Mouse (Mus musculus): ENCODE data around the gene Gm28051. TPM values are rescaled to one million over a fixed set of nuclear protein-coding genes. Genes with fewer than 3 reads are reported as not detected.
A peak's percentile ranks its signal among the peaks of the same experiment; 100 is the strongest.

Gene Gm28051
- polyA plus RNA-seq (2012; rRNA removed), result not detected in 2 replicates

DNA sequence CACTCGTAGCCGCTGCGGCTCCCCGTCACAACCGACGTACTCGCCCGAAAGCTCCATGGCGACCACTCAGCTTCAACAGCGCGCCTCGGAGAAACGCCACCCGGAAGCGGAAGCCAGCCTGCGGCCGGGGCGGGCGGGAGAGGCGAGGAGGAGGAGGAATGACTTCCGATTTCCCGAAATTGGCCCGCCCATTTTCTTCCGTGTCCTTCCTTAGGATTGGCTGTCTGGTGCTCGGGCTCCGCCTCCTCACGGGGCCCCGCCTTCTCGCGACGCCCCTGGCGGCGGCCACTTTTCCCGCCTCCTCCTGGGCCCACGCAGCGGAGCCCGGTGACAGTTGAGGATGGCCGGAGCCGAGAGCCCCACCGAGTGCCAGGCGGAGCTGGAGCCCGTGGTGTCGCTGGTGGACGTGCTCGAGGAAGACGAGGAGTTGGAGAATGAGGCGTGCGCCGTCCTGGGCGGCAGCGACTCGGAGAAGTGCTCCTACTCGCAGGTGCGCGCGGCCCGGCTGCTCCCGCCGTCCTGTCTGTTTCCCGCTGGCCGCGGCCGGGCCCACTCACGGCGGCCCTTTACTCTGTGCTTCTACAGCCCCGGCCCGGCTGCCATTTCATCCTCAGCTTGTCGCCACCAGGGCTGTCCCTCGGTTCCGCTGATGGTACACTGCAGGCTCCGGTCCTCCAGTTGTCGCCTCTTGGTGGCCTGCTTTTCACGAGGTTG lies at the start of gene Gm28051, which contains the start of the genes Gon7 and Ubr7:
Gene Gm28051, minus strand, starts transcription at position 77 of the 714 bp plus-strand sequence.
Gene Gon7, minus strand, starts transcription at position 115 of the 714 bp plus-strand sequence.
Gene Ubr7, plus strand, starts transcription at position 279 of the 714 bp plus-strand sequence.
- TF ChIP-seq POLR2A (IDR thresholded peaks at IDR 0.05; ENCODE audit: extremely low read depth, insufficient read depth, low read length), result no peak; the same call in 1 of the 2 replicates
- TF ChIP-seq CTCF (IDR thresholded peaks at IDR 0.05; ENCODE audit: extremely low read depth, insufficient read depth, low read length), result no peak
- Histone ChIP-seq H3K27ac (ENCODE audit: insufficient read depth, low read length) (peak within 1 kb of the TSS; percentile 53), H3K4me1 (ENCODE audit: control insufficient read depth, insufficient read depth, low read length) (no peaks in the 10 kb centered on the region; the same call in 1 of the 2 replicates), H3K4me3 (ENCODE audit: insufficient read depth, low read length) (peak within 1 kb of the TSS; percentile 91)

GRCm38 (mm10) chr12:102799528-102799927 lies 42.0 kb upstream of the Gm28051 start:
- Histone ChIP-seq H3K27ac (ENCODE audit: insufficient read depth, low read length) (no peak overlapping the region), H3K4me3 (ENCODE audit: insufficient read depth, low read length) (no peak overlapping the region), H3K4me1 (ENCODE audit: control insufficient read depth, insufficient read depth, low read length) (no peaks in the 10 kb centered on the region)
- TF ChIP-seq POLR2A (IDR thresholded peaks at IDR 0.05; ENCODE audit: extremely low read depth, insufficient read depth, low read length) (no peak), CTCF (IDR thresholded peaks at IDR 0.05; ENCODE audit: extremely low read depth, insufficient read depth, low read length) (no peak)

- no peak overlapping the region for H3K27ac ChIP-seq (ENCODE audit: insufficient read depth, low read length)
- no peak overlapping the region for H3K4me3 ChIP-seq (ENCODE audit: insufficient read depth, low read length)
- H3K4me1 ChIP-seq (ENCODE audit: control insufficient read depth, insufficient read depth, low read length), result peaks cover 2% of the 10 kb centered on the region; the same call in 1 of the 2 replicates
- no peak for TF ChIP-seq CTCF (IDR thresholded peaks at IDR 0.05; ENCODE audit: extremely low read depth, insufficient read depth, low read length)
- no peak for TF ChIP-seq POLR2A (IDR thresholded peaks at IDR 0.05; ENCODE audit: extremely low read depth, insufficient read depth, low read length)
Observed at GRCm38 (mm10) chr12:102787927-102788326, 30.4 kb upstream of the Gm28051 start.

DNA sequence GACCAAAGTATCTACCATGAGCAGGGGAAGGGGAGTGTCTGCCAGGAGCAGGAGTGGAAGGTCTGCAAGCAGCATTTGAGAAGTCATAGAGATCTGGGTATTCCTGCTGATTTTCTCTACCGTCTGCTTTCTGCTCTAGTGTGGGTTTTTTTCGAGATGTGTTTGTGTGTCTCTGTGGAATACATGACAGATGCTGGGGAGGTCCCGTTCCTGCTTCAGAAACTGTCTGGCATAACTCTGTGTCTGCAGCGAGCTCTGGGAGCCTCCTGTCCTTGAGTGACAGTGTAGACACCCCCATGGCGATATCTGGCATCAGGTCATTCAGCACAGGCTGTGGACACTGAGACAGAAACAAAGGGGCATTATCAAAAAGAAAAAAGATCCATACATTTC lies 28.0 kb upstream of the Gm28051 start:
- no peak for TF ChIP-seq CTCF (IDR thresholded peaks at IDR 0.05; ENCODE audit: extremely low read depth, insufficient read depth, low read length)
- TF ChIP-seq POLR2A (IDR thresholded peaks at IDR 0.05; ENCODE audit: extremely low read depth, insufficient read depth, low read length), result no peak
- Histone ChIP-seq H3K4me3 (ENCODE audit: insufficient read depth, low read length) (no peak overlapping the region), H3K4me1 (ENCODE audit: control insufficient read depth, insufficient read depth, low read length) (peaks cover 2% of the 10 kb centered on the region; the same call in 1 of the 2 replicates), H3K27ac (ENCODE audit: insufficient read depth, low read length) (no peak overlapping the region)

DNA sequence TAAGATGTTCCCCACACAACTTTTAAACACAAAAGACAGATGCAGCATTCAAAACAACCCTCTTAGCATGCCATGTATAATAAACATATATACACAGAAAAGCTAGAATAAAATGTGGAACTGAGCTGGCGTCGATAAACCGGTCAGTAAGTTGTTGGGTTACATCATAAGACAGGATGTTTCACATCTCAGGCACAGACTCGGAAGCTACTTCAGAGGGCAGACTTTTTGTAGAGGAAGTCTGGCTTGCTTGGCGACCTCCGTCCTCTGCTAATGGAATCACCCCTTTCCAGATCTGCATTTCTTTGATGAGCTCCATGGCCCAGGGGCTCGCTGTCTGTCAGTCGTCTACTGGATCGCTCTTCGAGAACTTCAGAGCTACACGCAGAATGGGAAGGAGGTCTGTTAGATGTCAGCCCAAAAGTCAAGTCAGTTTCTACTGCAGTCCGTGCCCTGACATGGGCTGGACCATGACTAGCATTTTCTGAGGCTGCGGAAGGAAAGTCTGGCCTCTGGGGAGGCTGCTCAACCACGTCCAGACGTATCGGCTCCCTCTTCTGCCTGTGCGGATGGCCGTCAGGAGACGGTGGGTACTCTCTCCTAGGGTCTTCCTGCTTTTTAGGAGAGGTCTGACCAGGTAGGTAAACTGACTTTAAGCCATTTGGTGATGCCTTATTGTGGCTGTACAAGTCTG lies 27.5 kb upstream of the Gm28051 start:
- Histone ChIP-seq H3K4me1 (ENCODE audit: control insufficient read depth, insufficient read depth, low read length) (no peaks in the 10 kb centered on the region), H3K4me3 (ENCODE audit: insufficient read depth, low read length) (no peak overlapping the region), H3K27ac (ENCODE audit: insufficient read depth, low read length) (no peak overlapping the region)
- TF ChIP-seq CTCF (IDR thresholded peaks at IDR 0.05; ENCODE audit: extremely low read depth, insufficient read depth, low read length) (no peak), POLR2A (IDR thresholded peaks at IDR 0.05; ENCODE audit: extremely low read depth, insufficient read depth, low read length) (no peak)

DNA sequence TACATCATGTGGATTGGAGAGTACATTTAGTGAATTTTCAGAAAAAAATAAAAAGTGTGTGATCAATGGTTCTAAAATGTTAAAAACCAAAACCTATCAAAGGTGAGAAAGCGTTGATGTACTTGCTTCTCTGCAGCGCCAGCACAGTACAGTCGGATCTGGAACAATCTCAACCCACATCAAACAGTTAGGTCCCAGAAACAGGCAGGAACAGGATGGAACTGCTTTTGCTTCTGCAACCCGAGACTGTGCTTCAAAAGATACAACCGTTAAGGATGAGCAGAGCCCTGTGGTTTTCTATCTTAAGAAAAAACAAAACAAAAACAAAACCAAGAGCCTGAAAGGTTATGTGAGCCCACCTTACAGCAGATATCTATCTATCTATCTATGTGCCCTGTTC lies 25.3 kb upstream of the Gm28051 start:
- Histone ChIP-seq H3K4me3 (ENCODE audit: insufficient read depth, low read length) (no peak overlapping the region), H3K4me1 (ENCODE audit: control insufficient read depth, insufficient read depth, low read length) (no peaks in the 10 kb centered on the region), H3K27ac (ENCODE audit: insufficient read depth, low read length) (no peak overlapping the region)
- TF ChIP-seq CTCF (IDR thresholded peaks at IDR 0.05; ENCODE audit: extremely low read depth, insufficient read depth, low read length) (no peak), POLR2A (IDR thresholded peaks at IDR 0.05; ENCODE audit: extremely low read depth, insufficient read depth, low read length) (no peak)

DNA sequence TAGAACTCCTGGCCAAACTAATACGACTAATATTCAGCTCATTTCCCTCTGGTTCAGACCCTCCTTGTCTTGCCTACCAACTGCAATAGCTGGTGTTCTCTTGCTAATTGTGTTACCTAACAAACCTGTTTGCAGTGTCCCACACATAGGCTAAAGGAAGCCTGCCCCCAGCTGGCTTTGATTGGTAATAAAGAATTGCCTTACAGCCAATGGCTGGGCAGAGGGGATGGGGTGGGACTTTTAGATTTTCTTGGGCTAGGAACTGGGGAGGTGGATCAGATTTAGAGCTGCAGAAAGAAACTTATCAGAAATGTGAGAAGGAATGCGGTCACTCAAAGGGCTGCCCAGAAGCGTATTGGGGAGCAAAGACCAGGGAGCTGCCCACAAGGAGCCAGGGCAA lies 21.9 kb upstream of the Gm28051 start:
- no peak overlapping the region for H3K27ac ChIP-seq (ENCODE audit: insufficient read depth, low read length)
- no peaks in the 10 kb centered on the region for H3K4me1 ChIP-seq (ENCODE audit: control insufficient read depth, insufficient read depth, low read length)
- no peak overlapping the region for H3K4me3 ChIP-seq (ENCODE audit: insufficient read depth, low read length)
- no peak for TF ChIP-seq POLR2A (IDR thresholded peaks at IDR 0.05; ENCODE audit: extremely low read depth, insufficient read depth, low read length)
- TF ChIP-seq CTCF (IDR thresholded peaks at IDR 0.05; ENCODE audit: extremely low read depth, insufficient read depth, low read length), result 0 out of 2 replicates have a peak, but pooled peaks have one; percentile 7

- TF ChIP-seq POLR2A (IDR thresholded peaks at IDR 0.05; ENCODE audit: extremely low read depth, insufficient read depth, low read length) (no peak), CTCF (IDR thresholded peaks at IDR 0.05; ENCODE audit: extremely low read depth, insufficient read depth, low read length) (no peak)
- Histone ChIP-seq H3K4me3 (ENCODE audit: insufficient read depth, low read length) (no peak overlapping the region), H3K27ac (ENCODE audit: insufficient read depth, low read length) (no peak overlapping the region)
Observed at GRCm38 (mm10) chr12:102778151-102778550, 20.6 kb upstream of the Gm28051 start.

DNA sequence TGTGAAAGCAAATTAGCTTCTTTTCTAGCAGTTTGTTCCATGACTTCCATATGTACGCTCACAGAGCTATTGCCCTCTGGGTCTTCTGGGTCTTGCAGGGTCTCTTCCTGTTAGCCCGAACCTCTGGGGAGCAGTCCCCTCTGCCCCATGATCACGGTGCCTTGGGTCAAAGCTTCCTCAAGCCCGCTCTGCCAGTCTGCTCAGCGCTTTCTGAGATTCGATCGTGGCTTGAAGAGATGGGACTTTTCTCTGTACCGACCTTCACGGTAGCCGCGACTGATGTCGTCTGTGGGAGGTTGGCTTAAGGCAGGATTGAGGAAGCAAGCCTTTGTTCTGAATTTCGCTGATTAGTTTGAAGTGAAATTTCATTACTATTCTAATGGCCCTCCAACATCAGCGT lies 18.5 kb upstream of the Gm28051 start:
- no peak for TF ChIP-seq CTCF (IDR thresholded peaks at IDR 0.05; ENCODE audit: extremely low read depth, insufficient read depth, low read length)
- Histone ChIP-seq H3K27ac (ENCODE audit: insufficient read depth, low read length) (no peak overlapping the region), H3K4me3 (ENCODE audit: insufficient read depth, low read length) (no peak overlapping the region)

More at GRCm38 (mm10) chr12:102778151-102778550, 20.6 kb upstream of the Gm28051 start:
- no peaks in the 10 kb centered on the region for H3K4me1 ChIP-seq (ENCODE audit: control insufficient read depth, insufficient read depth, low read length)

More for the DNA sequence above, 18.5 kb upstream of the Gm28051 start:
- H3K4me1 ChIP-seq (ENCODE audit: control insufficient read depth, insufficient read depth, low read length), result no peaks in the 10 kb centered on the region

All from cortical plate, adult 2 months (tissue).